18 mouse cellular contexts compared by ENCODE assay signal in the genomic region with DNA sequence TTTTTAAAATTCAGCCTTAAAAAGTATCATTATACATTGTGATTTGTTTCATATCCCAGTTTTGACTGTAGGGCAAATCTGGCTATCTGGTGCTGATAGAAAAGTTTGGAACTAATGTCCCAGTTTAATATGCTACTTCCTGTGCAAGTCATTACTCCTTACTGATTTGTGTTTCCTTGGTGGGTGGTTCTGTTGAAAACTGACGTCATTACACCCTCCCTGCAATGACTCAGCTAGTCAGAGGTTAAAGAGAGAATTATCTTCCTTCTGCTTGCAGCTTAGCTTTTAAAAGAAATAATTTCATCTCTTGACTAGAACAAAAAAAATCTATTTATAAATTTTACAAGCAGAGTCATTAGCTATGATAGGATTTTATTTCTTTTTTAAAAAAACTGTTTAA.
DNase-seq lines count a peak whose midpoint lies in the region; ATAC-seq and TF ChIP-seq lines count a peak whose summit lies in the region.
"Had no signal": no experiment of that assay in that cellular context is flagged by ENCODE, and none has a peak within 500 bp of the region (broad histone marks: within the 10 kb centered on the region; RNA-seq: fewer than 3 reads in every experiment).

No protein-coding gene starts in this region.

- TF ChIP-seq POLR2A in heart, adult 2 months (IDR thresholded peaks at IDR 0.05; ENCODE audit: insufficient read depth, low read depth, low read length): no peak

- H3K36me3 ChIP-seq in heart, adult 2 months (ENCODE audit: control insufficient read depth, insufficient read depth, low read length): no peaks in the 10 kb centered on the region
- no peaks in the 10 kb centered on the region for H3K36me3 ChIP-seq in kidney, postnatal 0 days (ENCODE audit: insufficient read depth, low read length)
- no peaks in the 10 kb centered on the region for H3K36me3 ChIP-seq in hindbrain, embryonic 12.5 days
- H3K36me3 ChIP-seq: limb, embryonic 10.5 days; liver, embryonic 15.5 days; midbrain, embryonic 13.5 days had no signal

- TF ChIP-seq CTCF in heart, adult 2 months (IDR thresholded peaks at IDR 0.05): no peak
- no peak for TF ChIP-seq CTCF in kidney, postnatal 0 days (IDR thresholded peaks at IDR 0.05; ENCODE audit: low read depth)

- no peaks in the 10 kb centered on the region for H3K9me3 ChIP-seq in kidney, postnatal 0 days (replicated peaks; ENCODE audit: low read length)
- no peaks in the 10 kb centered on the region for H3K9me3 ChIP-seq in hindbrain, embryonic 12.5 days (replicated peaks)
- H3K9me3 ChIP-seq: limb, embryonic 10.5 days; liver, embryonic 15.5 days; midbrain, embryonic 13.5 days had no signal

- intact Hi-C loops in heart, adult 2 months (cut with DNase I): no loop called here
- intact Hi-C loops in heart, postnatal 36 days (cut with DNase I): no loop called here

- no peak for DNase-seq in heart, adult 2 months
- no peak for DNase-seq in heart, postnatal 36 days
- peak; percentile 24 for DNase-seq in 3134 (ENCODE audit: extremely low read depth, insufficient read length, low spot score)
- peak; percentile 45 for DNase-seq in kidney, postnatal 0 days (ENCODE audit: low spot score)
- no peak for DNase-seq in left cerebral cortex, adult 18-20 months (ENCODE audit: low spot score in 2 of 2)
- no peak for DNase-seq in right cerebral cortex, adult 2 months (ENCODE audit: low spot score in 2 of 2)
- DNase-seq: B cell, adult 2 months; cerebellum, adult 8-10 months; lung, postnatal 36 days; thymus, postnatal 25 days had no signal

- no peaks in the 10 kb centered on the region for H3K27me3 ChIP-seq in heart, adult 2 months (ENCODE audit: control insufficient read depth, insufficient read depth, low read length)
- H3K27me3 ChIP-seq in kidney, postnatal 0 days (ENCODE audit: insufficient read depth, low read length): no peaks in the 10 kb centered on the region
- H3K27me3 ChIP-seq in hindbrain, embryonic 12.5 days: no peaks in the 10 kb centered on the region
- H3K27me3 ChIP-seq: liver, embryonic 15.5 days; midbrain, embryonic 13.5 days had no signal

- TF ChIP-seq EP300 in heart, adult 2 months (IDR thresholded peaks at IDR 0.05; ENCODE audit: insufficient read depth, low read depth, low read length): no peak

- H3K9ac ChIP-seq in heart, adult 2 months (ENCODE audit: low read depth, low read length): no peak overlapping the region
- H3K9ac ChIP-seq in kidney, postnatal 0 days (ENCODE audit: low read depth, low read length): no peak overlapping the region
- no peak overlapping the region for H3K9ac ChIP-seq in hindbrain, embryonic 12.5 days
- H3K9ac ChIP-seq: liver, embryonic 15.5 days; midbrain, embryonic 13.5 days had no signal

- H3K79me2 ChIP-seq in heart, adult 2 months (replicated peaks; ENCODE audit: control insufficient read depth, insufficient read depth, low read length): no peaks in the 10 kb centered on the region

- no peak overlapping the region for H3K4me2 ChIP-seq in kidney, postnatal 0 days (ENCODE audit: low read length)
- H3K4me2 ChIP-seq in hindbrain, embryonic 12.5 days (replicated peaks): no peak overlapping the region
- H3K4me2 ChIP-seq: heart, embryonic 11.5 days; liver, embryonic 15.5 days; midbrain, embryonic 13.5 days had no signal

- no peaks in the 10 kb centered on the region for H3K4me1 ChIP-seq in heart, adult 2 months (ENCODE audit: control insufficient read depth, insufficient read depth, low read length)
- H3K4me1 ChIP-seq in kidney, postnatal 0 days (replicated peaks; ENCODE audit: insufficient read depth, low read length): no peaks in the 10 kb centered on the region; the same call in 1 of the 2 replicates
- peaks cover 5% of the 10 kb centered on the region for H3K4me1 ChIP-seq in hindbrain, embryonic 12.5 days
- H3K4me1 ChIP-seq: limb, embryonic 10.5 days; liver, embryonic 15.5 days had no signal

- ATAC-seq in common myeloid progenitor, adult 5-6 weeks (replicated peaks; ENCODE audit: low read depth, poor library complexity, severe bottlenecking): peak; percentile 58
- ATAC-seq in kidney, postnatal 0 days (replicated peaks; ENCODE audit: low FRiP score, low read depth): peak; percentile 77; the same call in 1 of the 2 replicates
- no peak for ATAC-seq in hindbrain, embryonic 12.5 days (ENCODE audit: low FRiP score)
- ATAC-seq: forebrain, embryonic 14.5 days; midbrain, embryonic 13.5 days had no signal

- 24% methylated on average over 1 of the region's 1 CpGs for WGBS in heart, adult 2 months
- WGBS in kidney, postnatal 0 days: 0% methylated on average over 1 of the region's 1 CpGs
- 32% methylated on average over 1 of the region's 1 CpGs for WGBS in hindbrain, embryonic 12.5 days

- no peak overlapping the region for H3K4me3 ChIP-seq in heart, adult 2 months
- no peak overlapping the region for H3K4me3 ChIP-seq in kidney, postnatal 0 days (replicated peaks; ENCODE audit: low read depth, low read length)
- H3K4me3 ChIP-seq in hindbrain, embryonic 12.5 days: no peak overlapping the region
- H3K4me3 ChIP-seq: limb, embryonic 10.5 days; liver, embryonic 15.5 days; midbrain, embryonic 13.5 days had no signal

- H3K27ac ChIP-seq in heart, adult 2 months: peak overlapping the region; percentile 15; the same call in 1 of the 2 replicates
- H3K27ac ChIP-seq in kidney, postnatal 0 days: no peak overlapping the region
- H3K27ac ChIP-seq in hindbrain, embryonic 12.5 days: no peak overlapping the region
- H3K27ac ChIP-seq: limb, embryonic 10.5 days; liver, embryonic 15.5 days; midbrain, embryonic 13.5 days; stomach, postnatal 0 days had no signal

Comparison
In these comparisons a context has a peak if more than half of its experiments do, and no peak if none do; other contexts are left out.
1. DNase-seq: peak in 3134 (single experiment) and kidney, postnatal 0 days (single experiment); none in heart, adult 2 months (0 of 2), heart, postnatal 36 days (0 of 2), left cerebral cortex, adult 18-20 months (0 of 2) and right cerebral cortex, adult 2 months (0 of 2).